Mouse (Mus musculus) kidney, postnatal 10 days (tissue): Measurements from ENCODE around the gene Aldh3b1.

ENCODE experiments used
- DNase-seq: peaks from one replicate; pipeline ENCODE4 v3.0.0; 2021; ENCODE audit warnings: mixed read lengths

Aldh3b1 gene

GRCm38 (mm10) chr19:3872373-3872772 is 57.2 kb downstream of the Aldh3b1 start:
- peak; percentile 79 for DNase-seq

- no peak for DNase-seq
Measured at GRCm38 (mm10) chr19:3871468-3871867, 58.1 kb downstream of the Aldh3b1 start.

- no peak for DNase-seq
Measured at GRCm38 (mm10) chr19:3868290-3868689, 61.3 kb downstream of the Aldh3b1 start.

- no peak for DNase-seq
Measured at GRCm38 (mm10) chr19:3864960-3865359, 64.6 kb downstream of the Aldh3b1 start.
